Mouse (Mus musculus): Measurements from ENCODE around the gene Pdia6. TPM values are rescaled to one million over a fixed set of nuclear protein-coding genes. Genes with fewer than 3 reads are reported as not detected.

Gene Pdia6
- polyA plus RNA-seq, 1 experiment from 2014 or later, result 625 TPM

GRCm38 (mm10) chr12:17271272-17271671, 4.9 kb downstream of the Pdia6 start:
- Histone ChIP-seq H3K36me3 (replicated peaks) (peaks cover 80% of the 10 kb centered on the region), H3K9me3 (no peaks in the 10 kb centered on the region), H3K27ac (replicated peaks) (no peak overlapping the region), H3K4me3 (no peak overlapping the region), H3K4me1 (peaks cover 21% of the 10 kb centered on the region), H3K27me3 (replicated peaks; ENCODE audit: low read depth, poor library complexity, severe bottlenecking) (no peaks in the 10 kb centered on the region)
- 82% methylated on average over 1 of the region's 1 CpGs for WGBS
- DNase-seq (ENCODE audit: low spot score), result no peak

DNA sequence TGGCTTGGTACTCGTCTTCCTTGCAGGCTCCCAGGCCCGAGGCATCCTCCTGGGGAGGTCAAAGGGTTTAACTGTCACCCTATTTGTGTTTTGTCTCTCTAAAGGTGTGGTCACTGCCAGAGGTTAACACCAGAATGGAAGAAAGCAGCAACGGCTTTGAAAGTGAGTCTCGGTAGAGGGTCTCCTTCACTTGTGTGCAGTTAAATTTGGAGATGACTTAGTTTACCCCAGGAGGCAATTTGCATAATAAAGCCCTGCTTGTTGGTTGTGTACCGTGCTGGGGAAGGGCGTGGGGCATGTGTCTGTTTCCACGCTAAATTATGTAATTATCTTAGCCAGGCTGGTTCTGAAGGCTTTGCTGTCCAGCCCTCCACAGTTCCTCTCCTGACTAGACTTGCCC, 7.5 kb downstream of the Pdia6 start:
- Histone ChIP-seq H3K4me3 (no peak overlapping the region), H3K4me1 (peaks cover 5% of the 10 kb centered on the region), H3K9me3 (no peaks in the 10 kb centered on the region), H3K27ac (replicated peaks) (no peak overlapping the region), H3K27me3 (replicated peaks; ENCODE audit: low read depth, poor library complexity, severe bottlenecking) (no peaks in the 10 kb centered on the region), H3K36me3 (replicated peaks) (peaks cover 97% of the 10 kb centered on the region)
- WGBS, result 85% methylated on average over 7 of the region's 7 CpGs
- DNase-seq (ENCODE audit: low spot score), result no peak

DNA sequence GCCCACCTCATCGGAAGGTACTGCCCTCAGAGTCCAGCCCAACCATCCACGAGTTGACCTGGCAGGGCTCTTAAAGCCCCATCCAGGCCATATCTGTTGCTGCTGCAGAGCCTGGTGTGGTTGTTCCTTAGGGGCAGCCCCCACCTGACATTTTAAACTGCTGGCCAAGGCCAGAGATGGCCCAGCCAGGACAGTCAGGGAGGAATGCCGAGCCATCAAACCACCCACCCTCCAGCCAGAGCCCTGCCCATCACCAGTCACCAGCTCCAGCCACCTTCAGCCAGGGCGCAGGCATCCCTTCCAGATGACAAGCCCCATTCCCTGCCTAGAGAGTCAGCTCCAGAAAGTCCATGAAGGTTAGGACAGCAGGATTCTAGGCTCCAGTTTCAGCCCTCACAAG, 22.2 kb downstream of the Pdia6 start:
- Histone ChIP-seq H3K27ac (replicated peaks) (no peak overlapping the region), H3K27me3 (replicated peaks; ENCODE audit: low read depth, poor library complexity, severe bottlenecking) (no peaks in the 10 kb centered on the region), H3K4me3 (no peak overlapping the region), H3K36me3 (replicated peaks) (peaks cover 35% of the 10 kb centered on the region), H3K4me1 (no peaks in the 10 kb centered on the region), H3K9me3 (no peaks in the 10 kb centered on the region)
- no peak for DNase-seq (ENCODE audit: low spot score)
- 82% methylated on average over 4 of the region's 4 CpGs for whole genome bisulfite sequencing

DNA sequence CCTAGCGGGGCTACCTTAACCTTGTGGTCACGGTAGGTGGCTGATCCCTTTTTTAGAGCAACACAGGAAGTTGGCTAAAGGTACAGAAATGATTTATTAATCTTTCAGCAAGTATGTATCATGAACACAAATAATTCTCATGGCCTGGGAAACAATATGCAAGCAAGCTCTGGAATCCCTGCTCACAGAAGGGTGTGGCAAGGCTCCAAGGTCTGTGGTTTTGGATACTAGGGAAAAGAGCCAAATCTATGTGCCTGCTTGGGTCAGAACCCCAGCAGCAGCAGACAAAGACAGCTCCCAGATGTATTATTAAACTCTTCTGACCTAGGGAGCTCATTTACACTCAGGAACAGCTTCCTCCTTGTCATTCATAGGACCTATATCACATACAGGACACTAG, 22.7 kb downstream of the Pdia6 start:
- no peak for DNase-seq (ENCODE audit: low spot score)
- Histone ChIP-seq H3K4me1 (no peaks in the 10 kb centered on the region), H3K27me3 (replicated peaks; ENCODE audit: low read depth, poor library complexity, severe bottlenecking) (no peaks in the 10 kb centered on the region), H3K27ac (replicated peaks) (no peak overlapping the region), H3K36me3 (replicated peaks) (peaks cover 29% of the 10 kb centered on the region), H3K4me3 (no peak overlapping the region), H3K9me3 (no peaks in the 10 kb centered on the region)
- WGBS, result 73% methylated on average over 2 of the region's 2 CpGs

DNA sequence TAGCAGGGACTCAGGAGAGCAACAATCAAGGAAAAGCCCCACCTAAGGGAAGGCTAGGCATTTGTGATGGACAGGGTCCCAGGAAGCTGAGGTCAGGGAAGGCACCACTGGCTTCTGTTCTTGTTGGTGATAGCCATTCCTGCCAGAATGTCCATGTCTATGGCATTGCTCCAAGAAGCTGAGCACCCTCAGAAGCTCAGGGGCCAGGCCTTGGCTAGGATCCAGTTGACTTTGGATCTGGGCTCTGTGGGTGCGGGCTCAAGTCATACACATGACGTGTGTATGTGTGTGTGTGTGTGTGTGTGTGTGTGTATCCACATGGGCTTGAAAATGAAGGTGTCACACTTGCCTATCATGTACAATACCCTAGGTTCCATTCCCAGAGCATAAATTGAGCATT, 23.6 kb downstream of the Pdia6 start:
- no peak overlapping the region for H3K4me3 ChIP-seq
- no peaks in the 10 kb centered on the region for H3K27me3 ChIP-seq (replicated peaks; ENCODE audit: low read depth, poor library complexity, severe bottlenecking)
- no peaks in the 10 kb centered on the region for H3K4me1 ChIP-seq
- WGBS, result 93% methylated on average over 2 of the region's 2 CpGs
- H3K9me3 ChIP-seq, result no peaks in the 10 kb centered on the region
- no peak for DNase-seq (ENCODE audit: low spot score)
- no peak overlapping the region for H3K27ac ChIP-seq (replicated peaks)
- peaks cover 21% of the 10 kb centered on the region for H3K36me3 ChIP-seq (replicated peaks)

DNA sequence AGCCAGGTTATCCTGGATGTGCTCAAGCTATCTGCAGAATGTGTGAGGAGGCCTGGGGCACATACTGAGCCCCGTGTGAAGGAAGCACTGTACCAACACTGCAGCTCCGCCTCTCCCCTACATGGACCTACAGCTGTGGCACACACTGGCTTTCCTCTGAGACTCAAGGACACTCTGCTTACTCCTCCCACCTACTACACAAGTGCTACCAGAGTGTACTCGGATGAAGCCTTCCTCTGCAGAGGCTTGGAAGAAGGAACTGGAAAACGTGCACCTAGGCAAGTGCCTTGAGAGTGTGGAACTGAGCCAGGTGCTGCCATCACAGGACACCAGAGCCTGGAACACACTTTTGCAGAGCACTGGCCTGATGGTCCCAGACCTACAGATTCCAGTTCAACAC, 24.2 kb downstream of the Pdia6 start:
- H3K36me3 ChIP-seq (replicated peaks), result peaks cover 14% of the 10 kb centered on the region
- H3K27me3 ChIP-seq (replicated peaks; ENCODE audit: low read depth, poor library complexity, severe bottlenecking), result no peaks in the 10 kb centered on the region
- 68% methylated on average over 4 of the region's 4 CpGs for WGBS
- no peak overlapping the region for H3K27ac ChIP-seq (replicated peaks)
- no peak overlapping the region for H3K4me3 ChIP-seq
- no peaks in the 10 kb centered on the region for H3K9me3 ChIP-seq
- DNase-seq (ENCODE audit: low spot score), result no peak
- H3K4me1 ChIP-seq, result no peaks in the 10 kb centered on the region

DNA sequence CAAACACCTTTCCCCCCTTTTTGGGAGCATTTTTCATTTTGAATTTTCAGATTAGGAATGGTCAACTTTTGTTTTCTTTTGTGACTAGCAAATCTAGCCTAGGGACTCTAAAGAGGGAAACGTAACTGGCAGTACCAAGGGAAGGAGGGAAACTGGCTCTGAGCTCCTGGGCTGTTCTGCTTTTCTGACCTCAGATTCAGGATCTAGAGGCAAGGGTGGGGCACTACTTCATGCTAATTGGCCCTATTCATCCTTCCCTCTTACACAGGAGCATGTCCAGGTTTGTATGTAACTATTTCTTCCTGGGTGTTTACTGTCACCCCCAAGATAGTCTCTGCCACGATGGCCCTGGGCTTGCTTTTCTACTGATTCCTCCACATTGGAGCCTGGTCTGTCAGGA, 30.6 kb downstream of the Pdia6 start:
- Histone ChIP-seq H3K4me3 (no peak overlapping the region), H3K27ac (replicated peaks) (no peak overlapping the region), H3K36me3 (replicated peaks) (no peaks in the 10 kb centered on the region), H3K27me3 (replicated peaks; ENCODE audit: low read depth, poor library complexity, severe bottlenecking) (no peaks in the 10 kb centered on the region), H3K4me1 (no peaks in the 10 kb centered on the region), H3K9me3 (no peaks in the 10 kb centered on the region)
- WGBS, result 80% methylated on average over 2 of the region's 2 CpGs
- DNase-seq (ENCODE audit: low spot score), result no peak

DNA sequence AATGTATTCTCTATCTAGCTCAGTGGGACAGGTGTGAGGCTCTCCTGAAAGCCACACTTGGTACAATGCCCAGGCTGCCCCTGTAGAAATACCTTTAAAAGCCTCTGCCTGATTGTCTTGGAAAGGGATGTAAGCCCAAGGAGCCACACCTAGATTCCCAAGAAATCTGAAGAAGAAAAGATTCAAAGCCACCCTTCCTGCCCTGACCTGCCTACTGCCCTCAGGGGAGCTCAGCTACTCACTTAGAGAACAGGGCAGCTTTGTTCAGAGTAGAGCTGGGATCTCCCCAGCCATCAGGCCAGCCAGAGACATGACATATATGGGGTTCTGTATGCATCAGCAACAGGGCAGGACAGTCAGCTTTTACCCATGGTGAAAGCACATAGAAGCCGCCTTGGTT, 33.6 kb downstream of the Pdia6 start:
- H3K27ac ChIP-seq (replicated peaks), result no peak overlapping the region
- no peaks in the 10 kb centered on the region for H3K27me3 ChIP-seq (replicated peaks; ENCODE audit: low read depth, poor library complexity, severe bottlenecking)
- no peaks in the 10 kb centered on the region for H3K36me3 ChIP-seq (replicated peaks)
- H3K4me1 ChIP-seq, result no peaks in the 10 kb centered on the region
- H3K9me3 ChIP-seq, result no peaks in the 10 kb centered on the region
- H3K4me3 ChIP-seq, result no peak overlapping the region
- DNase-seq (ENCODE audit: low spot score), result no peak
- WGBS, result 91% methylated on average over 1 of the region's 1 CpGs

GRCm38 (mm10) chr12:17305445-17305844, 39.1 kb downstream of the Pdia6 start:
- DNase-seq (ENCODE audit: low spot score), result no peak
- no peaks in the 10 kb centered on the region for H3K9me3 ChIP-seq
- peaks cover 3% of the 10 kb centered on the region; the same call in 1 of the 2 replicates for H3K4me1 ChIP-seq
- no peaks in the 10 kb centered on the region for H3K27me3 ChIP-seq (replicated peaks; ENCODE audit: low read depth, poor library complexity, severe bottlenecking)
- H3K4me3 ChIP-seq, result no peak overlapping the region
- H3K27ac ChIP-seq (replicated peaks), result no peak overlapping the region
- H3K36me3 ChIP-seq (replicated peaks), result no peaks in the 10 kb centered on the region
- 88% methylated on average over 7 of the region's 7 CpGs for WGBS

DNA sequence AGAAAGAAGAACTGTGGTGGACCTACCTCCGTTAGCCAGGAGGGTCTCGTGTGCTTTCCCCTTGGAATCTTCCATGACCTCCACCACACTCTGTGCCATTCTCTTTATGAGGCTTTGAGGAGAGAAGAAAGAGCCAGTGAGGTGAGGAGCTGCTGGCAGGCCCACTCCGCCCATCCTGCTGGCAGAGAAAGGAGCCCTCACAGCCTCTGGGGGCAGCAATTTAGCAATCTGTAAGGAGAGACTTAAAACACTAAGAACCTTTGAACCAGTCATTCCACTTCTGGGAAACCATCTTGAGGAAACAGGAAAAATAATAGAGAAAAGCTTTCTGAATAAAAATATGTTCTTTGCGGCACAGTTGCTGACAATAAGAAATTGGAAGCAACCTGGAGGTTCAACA, 41.9 kb downstream of the Pdia6 start:
- H3K27ac ChIP-seq (replicated peaks), result no peak overlapping the region
- H3K36me3 ChIP-seq (replicated peaks), result no peaks in the 10 kb centered on the region
- 47% methylated on average over 4 of the region's 4 CpGs for WGBS
- H3K27me3 ChIP-seq (replicated peaks; ENCODE audit: low read depth, poor library complexity, severe bottlenecking), result no peaks in the 10 kb centered on the region
- no peak for DNase-seq (ENCODE audit: low spot score)
- H3K9me3 ChIP-seq, result no peaks in the 10 kb centered on the region
- no peak overlapping the region for H3K4me3 ChIP-seq
- H3K4me1 ChIP-seq, result peaks cover 3% of the 10 kb centered on the region; the same call in 1 of the 2 replicates

GRCm38 (mm10) chr12:17310852-17311839, 44.8 kb downstream of the Pdia6 start:
- no peak overlapping the region for H3K27ac ChIP-seq (replicated peaks)
- DNase-seq (ENCODE audit: low spot score), result no peak
- H3K36me3 ChIP-seq (replicated peaks), result no peaks in the 10 kb centered on the region
- no peaks in the 10 kb centered on the region for H3K27me3 ChIP-seq (replicated peaks; ENCODE audit: low read depth, poor library complexity, severe bottlenecking)
- H3K9me3 ChIP-seq, result no peaks in the 10 kb centered on the region
- H3K4me1 ChIP-seq, result peaks cover 3% of the 10 kb centered on the region; the same call in 1 of the 2 replicates
- 74% methylated on average over 16 of the region's 16 CpGs for WGBS
- no peak overlapping the region for H3K4me3 ChIP-seq

DNA sequence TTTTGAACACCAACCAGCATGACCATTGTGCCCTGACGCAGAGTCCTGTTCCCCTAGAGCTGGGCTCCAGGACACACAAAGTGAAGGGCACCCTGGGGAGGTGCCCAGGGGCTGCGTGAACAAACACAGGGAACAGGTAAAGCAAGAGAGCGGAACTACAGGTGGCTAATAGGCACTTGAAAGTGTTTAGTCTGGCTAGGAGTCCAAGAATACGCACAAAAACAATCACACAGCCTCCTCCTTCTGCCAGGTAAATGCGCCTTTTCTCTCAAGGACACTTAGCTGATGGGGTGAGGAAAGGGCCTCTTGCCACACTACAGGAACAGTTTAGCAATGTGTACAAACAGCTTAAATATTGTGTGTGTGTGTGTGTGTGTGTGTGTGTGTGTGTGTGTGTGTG, 49.8 kb downstream of the Pdia6 start:
- no peak for DNase-seq (ENCODE audit: low spot score)
- no peaks in the 10 kb centered on the region for H3K4me1 ChIP-seq
- 85% methylated on average over 5 of the region's 5 CpGs for WGBS
- no peak overlapping the region for H3K4me3 ChIP-seq
- no peaks in the 10 kb centered on the region for H3K9me3 ChIP-seq
- no peaks in the 10 kb centered on the region for H3K27me3 ChIP-seq (replicated peaks; ENCODE audit: low read depth, poor library complexity, severe bottlenecking)
- H3K36me3 ChIP-seq (replicated peaks), result no peaks in the 10 kb centered on the region
- H3K27ac ChIP-seq (replicated peaks), result no peak overlapping the region

DNA sequence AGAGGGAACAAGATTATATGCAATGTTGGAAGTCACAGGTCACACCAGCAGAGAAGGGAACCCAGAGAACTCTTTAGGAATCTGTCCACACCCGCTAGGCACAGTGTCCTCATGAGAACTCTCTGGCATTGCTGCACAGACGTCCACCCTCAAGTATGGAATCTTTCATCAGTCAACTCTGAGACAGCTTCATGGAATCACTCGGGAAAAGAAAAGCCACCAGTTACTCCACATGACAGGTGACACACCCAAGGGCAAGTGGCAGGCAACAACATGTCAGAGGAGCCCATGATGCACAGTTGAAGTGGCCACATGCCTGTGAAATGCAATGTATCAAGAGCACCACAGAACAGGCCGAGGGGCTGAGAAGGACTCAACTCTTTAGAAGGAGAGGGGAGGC, 51.6 kb downstream of the Pdia6 start:
- DNase-seq (ENCODE audit: low spot score), result no peak
- Histone ChIP-seq H3K27ac (replicated peaks) (no peak overlapping the region), H3K4me1 (no peaks in the 10 kb centered on the region), H3K36me3 (replicated peaks) (no peaks in the 10 kb centered on the region), H3K27me3 (replicated peaks; ENCODE audit: low read depth, poor library complexity, severe bottlenecking) (peaks cover 14% of the 10 kb centered on the region), H3K4me3 (no peak overlapping the region), H3K9me3 (no peaks in the 10 kb centered on the region)
- 66% methylated on average over 4 of the region's 4 CpGs for WGBS
